Mouse (Mus musculus): ENCODE data around the gene Myoz1. TPM values are rescaled to one million over a fixed set of nuclear protein-coding genes. Genes with fewer than 3 reads are reported as not detected.

The Myoz1 gene
- polyA plus RNA-seq, 1 experiment from 2014 or later: 0.86 TPM

GRCm38 (mm10) chr14:20622412-20622811 lies 33.9 kb downstream of the Myoz1 start:
- WGBS: 93% methylated on average over 2 of the region's 2 CpGs
- H3K27ac ChIP-seq: no peak overlapping the region
- peaks cover 8% of the 10 kb centered on the region for H3K4me1 ChIP-seq
- DNase-seq (ENCODE audit: low spot score): no peak
- no peaks in the 10 kb centered on the region for H3K27me3 ChIP-seq (ENCODE audit: low read depth, poor library complexity, severe bottlenecking)
- no peak overlapping the region for H3K4me3 ChIP-seq
- H3K36me3 ChIP-seq: peaks cover 17% of the 10 kb centered on the region; the same call in 1 of the 2 replicates
- H3K9me3 ChIP-seq (replicated peaks): no peaks in the 10 kb centered on the region

- H3K4me1 ChIP-seq: peaks cover 3% of the 10 kb centered on the region
- 92% methylated on average over 2 of the region's 2 CpGs for WGBS
Measured at GRCm38 (mm10) chr14:20621903-20622302, 34.4 kb downstream of the Myoz1 start.

GRCm38 (mm10) chr14:20619131-20619530 lies 37.2 kb downstream of the Myoz1 start:
- Histone ChIP-seq H3K27me3 (ENCODE audit: low read depth, poor library complexity, severe bottlenecking) (no peaks in the 10 kb centered on the region), H3K4me1 (no peaks in the 10 kb centered on the region), H3K4me3 (no peak overlapping the region), H3K36me3 (peaks cover 15% of the 10 kb centered on the region; the same call in 1 of the 2 replicates), H3K27ac (no peak overlapping the region), H3K9me3 (replicated peaks) (no peaks in the 10 kb centered on the region)
- DNase-seq (ENCODE audit: low spot score): no peak

More at GRCm38 (mm10) chr14:20621903-20622302, 34.4 kb downstream of the Myoz1 start:
- Histone ChIP-seq H3K27ac (no peak overlapping the region), H3K9me3 (replicated peaks) (no peaks in the 10 kb centered on the region), H3K4me3 (no peak overlapping the region), H3K27me3 (ENCODE audit: low read depth, poor library complexity, severe bottlenecking) (no peaks in the 10 kb centered on the region), H3K36me3 (peaks cover 15% of the 10 kb centered on the region; the same call in 1 of the 2 replicates)
- no peak for DNase-seq (ENCODE audit: low spot score)

GRCm38 (mm10) chr14:20618211-20618610 lies 38.1 kb downstream of the Myoz1 start:
- Histone ChIP-seq H3K4me3 (no peak overlapping the region), H3K27ac (no peak overlapping the region), H3K36me3 (peaks cover 13% of the 10 kb centered on the region; the same call in 1 of the 2 replicates), H3K27me3 (ENCODE audit: low read depth, poor library complexity, severe bottlenecking) (no peaks in the 10 kb centered on the region), H3K4me1 (no peaks in the 10 kb centered on the region), H3K9me3 (replicated peaks) (no peaks in the 10 kb centered on the region)
- no peak for DNase-seq (ENCODE audit: low spot score)
- 95% methylated on average over 5 of the region's 5 CpGs for WGBS

- H3K27ac ChIP-seq: no peak overlapping the region
- no peak overlapping the region for H3K4me3 ChIP-seq
- peaks cover 13% of the 10 kb centered on the region; the same call in 1 of the 2 replicates for H3K36me3 ChIP-seq
- WGBS: 47% methylated on average over 2 of the region's 2 CpGs
- no peaks in the 10 kb centered on the region for H3K9me3 ChIP-seq (replicated peaks)
- H3K4me1 ChIP-seq: no peaks in the 10 kb centered on the region
- no peaks in the 10 kb centered on the region for H3K27me3 ChIP-seq (ENCODE audit: low read depth, poor library complexity, severe bottlenecking)
- DNase-seq (ENCODE audit: low spot score): no peak
Measured at GRCm38 (mm10) chr14:20616421-20616820, 39.9 kb downstream of the Myoz1 start.

GRCm38 (mm10) chr14:20615075-20615474 lies 41.3 kb downstream of the Myoz1 start:
- Histone ChIP-seq H3K27ac (no peak overlapping the region), H3K27me3 (ENCODE audit: low read depth, poor library complexity, severe bottlenecking) (no peaks in the 10 kb centered on the region), H3K4me1 (no peaks in the 10 kb centered on the region), H3K9me3 (replicated peaks) (no peaks in the 10 kb centered on the region), H3K36me3 (peaks cover under 1% of the 10 kb centered on the region; the same call in 1 of the 2 replicates), H3K4me3 (no peak overlapping the region)
- 96% methylated on average over 2 of the region's 2 CpGs for WGBS
- DNase-seq (ENCODE audit: low spot score): no peak

GRCm38 (mm10) chr14:20612820-20613219 lies 43.5 kb downstream of the Myoz1 start:
- H3K4me1 ChIP-seq: no peaks in the 10 kb centered on the region
- H3K9me3 ChIP-seq (replicated peaks): no peaks in the 10 kb centered on the region
- no peaks in the 10 kb centered on the region for H3K27me3 ChIP-seq (ENCODE audit: low read depth, poor library complexity, severe bottlenecking)
- no peak for DNase-seq (ENCODE audit: low spot score)
- no peak overlapping the region for H3K27ac ChIP-seq
- no peaks in the 10 kb centered on the region; the same call in 1 of the 2 replicates for H3K36me3 ChIP-seq
- H3K4me3 ChIP-seq: no peak overlapping the region
- WGBS: 92% methylated on average over 1 of the region's 1 CpGs

GRCm38 (mm10) chr14:20610146-20610545 lies 46.2 kb downstream of the Myoz1 start:
- no peaks in the 10 kb centered on the region for H3K9me3 ChIP-seq (replicated peaks)
- H3K4me3 ChIP-seq: no peak overlapping the region
- WGBS: 90% methylated on average over 4 of the region's 4 CpGs
- no peaks in the 10 kb centered on the region for H3K27me3 ChIP-seq (ENCODE audit: low read depth, poor library complexity, severe bottlenecking)
- H3K36me3 ChIP-seq: peaks cover 17% of the 10 kb centered on the region
- no peak overlapping the region for H3K27ac ChIP-seq
- no peaks in the 10 kb centered on the region for H3K4me1 ChIP-seq
- DNase-seq (ENCODE audit: low spot score): no peak

- Histone ChIP-seq H3K9me3 (replicated peaks) (no peaks in the 10 kb centered on the region), H3K4me1 (no peaks in the 10 kb centered on the region), H3K36me3 (peaks cover 17% of the 10 kb centered on the region), H3K27ac (no peak overlapping the region), H3K27me3 (ENCODE audit: low read depth, poor library complexity, severe bottlenecking) (no peaks in the 10 kb centered on the region), H3K4me3 (no peak overlapping the region)
- 88% methylated on average over 3 of the region's 3 CpGs for WGBS
- DNase-seq (ENCODE audit: low spot score): no peak
Measured at GRCm38 (mm10) chr14:20609519-20609918, 46.8 kb downstream of the Myoz1 start.

GRCm38 (mm10) chr14:20607396-20608126 lies 48.8 kb downstream of the Myoz1 start:
- Histone ChIP-seq H3K36me3 (peaks cover 26% of the 10 kb centered on the region), H3K9me3 (replicated peaks) (no peaks in the 10 kb centered on the region), H3K27me3 (ENCODE audit: low read depth, poor library complexity, severe bottlenecking) (no peaks in the 10 kb centered on the region), H3K27ac (no peak overlapping the region), H3K4me1 (no peaks in the 10 kb centered on the region), H3K4me3 (no peak overlapping the region)
- WGBS: 88% methylated on average over 9 of the region's 9 CpGs
- no peak for DNase-seq (ENCODE audit: low spot score)

- H3K36me3 ChIP-seq: peaks cover 13% of the 10 kb centered on the region
- H3K27ac ChIP-seq: no peak overlapping the region
- no peaks in the 10 kb centered on the region for H3K4me1 ChIP-seq
- no peak overlapping the region for H3K4me3 ChIP-seq
- DNase-seq (ENCODE audit: low spot score): no peak
- no peaks in the 10 kb centered on the region for H3K9me3 ChIP-seq (replicated peaks)
- H3K27me3 ChIP-seq (ENCODE audit: low read depth, poor library complexity, severe bottlenecking): no peaks in the 10 kb centered on the region
- 92% methylated on average over 1 of the region's 1 CpGs for WGBS
Measured at GRCm38 (mm10) chr14:20601287-20601686, 55.1 kb downstream of the Myoz1 start.

- Histone ChIP-seq H3K9me3 (replicated peaks) (no peaks in the 10 kb centered on the region), H3K4me1 (peaks cover 5% of the 10 kb centered on the region; the same call in 1 of the 2 replicates), H3K27ac (no peak overlapping the region), H3K27me3 (ENCODE audit: low read depth, poor library complexity, severe bottlenecking) (no peaks in the 10 kb centered on the region), H3K36me3 (peaks cover 11% of the 10 kb centered on the region; the same call in 1 of the 2 replicates), H3K4me3 (no peak overlapping the region)
- no peak for DNase-seq (ENCODE audit: low spot score)
- WGBS: 66% methylated on average over 2 of the region's 2 CpGs
Measured at GRCm38 (mm10) chr14:20600203-20600602, 56.1 kb downstream of the Myoz1 start.

- Histone ChIP-seq H3K9me3 (replicated peaks) (no peaks in the 10 kb centered on the region), H3K27ac (no peak overlapping the region), H3K27me3 (ENCODE audit: low read depth, poor library complexity, severe bottlenecking) (no peaks in the 10 kb centered on the region), H3K4me1 (peaks cover 5% of the 10 kb centered on the region; the same call in 1 of the 2 replicates), H3K4me3 (no peak overlapping the region), H3K36me3 (peaks cover 11% of the 10 kb centered on the region; the same call in 1 of the 2 replicates)
- DNase-seq (ENCODE audit: low spot score): no peak
- 90% methylated on average over 2 of the region's 2 CpGs for WGBS
Measured at GRCm38 (mm10) chr14:20599542-20599941, 56.8 kb downstream of the Myoz1 start.
